Mouse (Mus musculus) forebrain, postnatal 0 days (tissue): ENCODE measurements around the gene Gm49322. TPM values are rescaled to one million over a fixed set of nuclear protein-coding genes. Genes with fewer than 3 reads are reported as not detected.
A peak's percentile ranks its signal among the peaks of the same experiment; 100 is the strongest.

Source experiments
- ATAC-seq: fragments of 200-750 bp; cut with Nextera tagmentation; 2 replicates; pipeline ENCODE4 v1.8.0; 2017; ENCODE audit warnings: mild to moderate bottlenecking, moderate library complexity
- DNase-seq: peaks from one replicate; pipeline ENCODE4 v3.0.0-alpha.2; 2015
- H3K27ac ChIP-seq: fragments of 300-500 bp; sonication (generic); 2 replicates; pipeline ENCODE4 v1.5.1; 2014; ENCODE audit warnings: low read depth, mild to moderate bottlenecking, antibody characterized with exemption, low read length, moderate library complexity, mixed read lengths
- H3K27me3 ChIP-seq: fragments of 300-500 bp; sonication (generic); 2 replicates; pipeline ENCODE4 v1.6.1; 2014; ENCODE audit warnings: mild to moderate bottlenecking, low read length, mixed read lengths; ENCODE audit not compliant: insufficient read depth
- H3K36me3 ChIP-seq: fragments of 300-500 bp; sonication (generic); 2 replicates; pipeline ENCODE4 v1.6.1; 2014; ENCODE audit warnings: mild to moderate bottlenecking, moderate library complexity; ENCODE audit not compliant: insufficient read depth
- H3K4me1 ChIP-seq: fragments of 300-500 bp; sonication (generic); 2 replicates; pipeline ENCODE4 v1.6.1; 2014; ENCODE audit warnings: antibody characterized with exemption; ENCODE audit not compliant: insufficient read depth
- H3K4me2 ChIP-seq: fragments of 300-500 bp; sonication (generic); 2 replicates; pipeline ENCODE4 v1.6.1; 2014; ENCODE audit warnings: low read depth, mild to moderate bottlenecking, moderate library complexity
- H3K4me3 ChIP-seq: fragments of 300-500 bp; sonication (generic); 2 replicates; pipeline ENCODE4 v1.5.1; 2014; ENCODE audit warnings: low read depth, low read length, mixed read lengths
- H3K9ac ChIP-seq: fragments of 300-500 bp; sonication (generic); 2 replicates; pipeline ENCODE4 v1.6.1; 2014; ENCODE audit warnings: mild to moderate bottlenecking
- H3K9me3 ChIP-seq: fragments of 300-500 bp; sonication (generic); 2 replicates; pipeline ENCODE4 v1.6.1; 2016; ENCODE audit warnings: low read length
- CTCF ChIP-seq: sonication (generic); IDR thresholded peaks from 2 replicates; pipeline ENCODE4 v1.5.1; 2016; ENCODE audit warnings: antibody characterized with exemption, control low read depth, low read depth
- WGBS: fragments of 180-500 bp; shearing (Covaris S2); extraction: QIAGEN DNeasy Blood & Tissue Kit; methylation state at CpG from one replicate; pipeline ENCODE4 v1.1.7; 2014; 5-methylcytosine and 5-hydroxymethylcytosine counted together
- polyA plus RNA-seq: library from polyadenylated mRNA; unstranded; fragments of >200 nt; fragmentation: Nextera tagmentation; extraction: Ambion mirVana; gene quantifications from 2 replicates; pipeline ENCODE4 v1.2.1, GENCODE M21; 2015
- total RNA-seq: library from RNA; depleted of rRNA; stranded (reverse); fragments of >200 nt; gene quantifications from 2 replicates; pipeline ENCODE4 v1.2.3, GENCODE M21; 2014

Gm49322 gene
- total and polyA plus RNA-seq, 2 experiments from 2014 or later, result 0.69 to 2.7 TPM

DNA sequence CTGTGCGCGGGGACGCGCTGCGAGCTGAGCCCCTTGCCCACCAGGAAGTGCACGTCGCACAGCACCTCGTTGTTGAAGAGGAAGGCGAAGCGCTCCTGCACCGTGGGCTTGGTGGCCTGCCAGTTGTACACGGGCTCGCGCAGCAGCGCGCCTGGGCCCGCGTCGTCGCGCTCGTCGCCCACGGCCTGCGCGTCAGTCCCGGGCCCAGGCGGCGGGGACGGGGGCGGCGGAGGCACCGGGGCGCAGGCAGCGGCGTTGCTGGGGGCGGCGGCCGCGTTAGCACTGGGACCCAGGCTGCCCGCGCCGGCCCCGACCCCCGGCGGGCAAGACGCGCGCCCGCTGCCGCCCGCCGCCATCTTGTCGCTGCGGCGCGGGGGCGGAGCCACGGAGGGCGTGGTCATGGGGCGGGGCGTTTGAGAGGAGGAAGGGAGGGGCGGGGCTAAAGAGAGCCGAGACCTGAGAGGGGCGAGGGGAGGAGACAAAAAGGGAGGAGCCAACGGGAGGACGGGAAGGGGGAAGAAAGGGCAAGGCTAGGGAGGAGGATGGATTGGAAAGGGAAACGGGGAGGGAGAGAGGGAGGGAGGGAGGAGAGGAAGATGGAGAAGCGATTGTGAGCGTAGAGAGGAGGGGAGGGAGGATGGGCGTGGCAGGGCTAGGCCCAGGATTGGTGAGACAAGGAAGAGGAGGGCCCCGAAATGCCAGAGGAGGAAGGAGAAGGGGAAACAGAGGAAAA, 50.5 kb downstream of the Gm49322 start:
- H3K4me3 ChIP-seq, result peak overlapping the region; percentile 80
- H3K9ac ChIP-seq, result peak overlapping the region; percentile 88
- peaks cover 9% of the 10 kb centered on the region for H3K4me1 ChIP-seq
- H3K36me3 ChIP-seq, result no peaks in the 10 kb centered on the region
- no peaks in the 10 kb centered on the region for H3K27me3 ChIP-seq
- ATAC-seq (peak; percentile 91), DNase-seq (peak; percentile 98)
- H3K4me2 ChIP-seq, result peak overlapping the region; percentile 88
- no peak for TF ChIP-seq CTCF
- WGBS, result 1% methylated on average over 62 of the region's 72 CpGs
- peak overlapping the region; percentile 94 for H3K27ac ChIP-seq
- H3K9me3 ChIP-seq, result no peaks in the 10 kb centered on the region

DNA sequence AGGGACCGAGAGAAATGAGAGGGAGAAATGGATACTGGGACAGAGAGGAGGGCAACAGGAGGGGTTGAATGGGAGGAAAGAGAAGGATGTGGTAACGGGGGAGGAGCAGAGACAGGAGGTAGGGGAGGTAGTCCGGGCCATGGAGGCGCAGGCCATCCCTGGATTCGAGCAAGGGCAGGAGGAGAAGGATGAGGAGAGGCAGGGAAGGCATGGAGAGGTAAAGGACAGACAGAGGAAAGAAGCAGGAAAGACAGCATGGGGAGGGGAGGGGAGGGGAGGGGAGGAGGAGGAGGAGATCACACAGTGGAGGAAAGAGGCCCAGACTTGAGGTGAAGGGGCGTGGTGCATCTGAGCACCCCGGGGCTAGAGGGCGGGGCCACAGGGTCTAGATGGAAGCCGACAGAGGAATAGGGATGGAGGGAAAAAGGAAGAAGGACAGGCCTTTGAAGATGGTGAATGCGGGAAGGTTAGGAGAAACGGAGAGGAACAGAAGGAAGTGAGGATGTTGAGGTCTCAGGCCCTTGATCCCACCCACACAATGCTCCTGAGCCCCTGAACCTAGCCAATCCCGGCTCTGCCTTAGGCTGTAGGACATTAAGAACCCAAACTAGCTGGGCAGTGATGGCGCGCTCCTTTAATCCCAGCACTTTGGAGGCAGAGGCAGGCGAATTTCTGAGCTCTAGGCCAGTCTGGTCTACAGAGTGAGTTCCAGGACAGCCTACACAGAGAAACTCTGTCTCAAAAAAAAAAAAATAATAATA, 51.2 kb downstream of the Gm49322 start, which contains the start of gene Btbd2:
TSS of gene Btbd2 (minus strand) at position 209 of the 761 bp plus-strand sequence.
- TF ChIP-seq CTCF, result no peak
- no peaks in the 10 kb centered on the region for H3K27me3 ChIP-seq
- H3K4me2 ChIP-seq, result peak within 1 kb of the TSS; percentile 88
- ATAC-seq (peak; percentile 46), DNase-seq (no peak)
- H3K9me3 ChIP-seq, result no peaks in the 10 kb centered on the region
- peak within 1 kb of the TSS; percentile 80 for H3K4me3 ChIP-seq
- peaks cover 9% of the 10 kb centered on the region for H3K4me1 ChIP-seq
- 20% methylated on average over 15 of the region's 15 CpGs for WGBS
- H3K36me3 ChIP-seq, result no peaks in the 10 kb centered on the region
- H3K27ac ChIP-seq, result peak within 1 kb of the TSS; percentile 94
- H3K9ac ChIP-seq, result peak within 1 kb of the TSS; percentile 88

DNA sequence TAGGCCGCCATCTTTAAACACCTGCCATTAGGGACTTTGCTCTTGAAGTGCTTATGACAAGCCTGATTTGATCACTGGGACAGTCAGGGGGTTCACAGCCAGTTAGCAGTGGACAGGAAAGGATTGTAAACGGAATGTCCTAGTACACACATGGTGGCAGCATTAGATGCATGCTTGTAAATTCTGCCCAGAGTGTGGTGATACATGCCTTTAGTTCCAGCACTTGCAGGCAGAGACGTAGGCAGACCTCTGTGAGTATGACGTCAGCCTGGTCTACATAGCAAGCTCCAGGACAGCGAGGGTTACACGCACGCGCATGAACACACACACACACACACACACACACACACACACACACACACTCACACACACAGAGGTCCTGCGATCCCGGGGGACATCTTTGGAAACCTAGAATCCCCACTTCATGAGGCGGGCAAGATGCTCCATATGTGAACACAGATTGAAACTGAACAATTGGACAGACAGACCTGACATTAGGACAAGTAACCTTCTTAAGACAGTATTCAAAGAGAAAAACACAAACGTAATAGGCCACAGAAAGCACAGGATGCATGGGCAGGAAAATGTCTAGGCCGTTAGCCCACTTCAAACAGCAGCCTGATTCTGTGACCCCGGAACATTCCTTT, 52.5 kb downstream of the Gm49322 start:
- H3K27ac ChIP-seq, result peak overlapping the region; percentile 67; the same call in 1 of the 2 replicates
- no peak for DNase-seq
- H3K9ac ChIP-seq, result no peak overlapping the region
- ATAC-seq, result no peak
- no peak overlapping the region for H3K4me3 ChIP-seq
- H3K9me3 ChIP-seq, result no peaks in the 10 kb centered on the region
- no peaks in the 10 kb centered on the region for H3K27me3 ChIP-seq
- peaks cover 9% of the 10 kb centered on the region for H3K4me1 ChIP-seq
- no peak for TF ChIP-seq CTCF
- no peaks in the 10 kb centered on the region for H3K36me3 ChIP-seq
- WGBS, result 85% methylated on average over 14 of the region's 14 CpGs
- H3K4me2 ChIP-seq, result no peak overlapping the region

DNA sequence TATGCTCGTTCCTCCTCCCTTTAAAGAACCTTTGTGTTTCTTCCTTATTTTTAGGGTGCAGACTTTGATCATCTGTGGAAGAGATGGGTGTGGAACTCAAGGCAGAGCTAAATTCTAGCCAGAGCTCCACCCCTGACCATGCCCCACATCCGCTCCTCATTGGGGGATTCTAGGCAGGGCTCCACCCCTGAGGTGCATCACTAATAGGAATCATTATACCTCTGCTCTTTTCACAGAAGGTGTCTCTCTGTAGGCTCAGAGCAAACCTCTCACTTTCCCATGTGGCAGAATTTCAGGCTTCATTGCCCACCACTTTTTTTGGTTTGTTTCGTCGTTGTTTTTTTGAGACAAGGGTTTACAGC, 53.0 kb downstream of the Gm49322 start:
- 67% methylated on average over 4 of the region's 4 CpGs for WGBS

DNA sequence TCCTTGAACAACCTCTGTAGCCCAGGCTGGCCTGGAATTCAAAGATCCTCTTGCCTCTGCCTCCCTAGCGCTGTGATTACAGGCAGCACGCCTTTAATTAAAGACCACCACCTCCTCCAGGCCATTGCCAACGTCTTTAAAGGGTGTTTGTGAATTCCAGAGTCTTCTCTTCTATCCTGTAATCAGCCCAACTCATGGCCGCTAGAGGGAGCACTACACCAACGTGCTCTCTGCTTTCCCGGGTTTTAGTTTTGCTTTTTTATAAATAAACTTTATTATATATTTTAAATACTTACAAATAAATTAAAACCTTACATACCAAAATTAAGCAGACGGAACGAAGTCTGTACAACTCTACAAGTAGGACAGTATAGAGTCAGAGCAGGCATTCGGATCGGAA, 53.4 kb downstream of the Gm49322 start:
- no peaks in the 10 kb centered on the region for H3K36me3 ChIP-seq
- peak overlapping the region; percentile 42 for H3K4me2 ChIP-seq
- H3K27ac ChIP-seq, result peak overlapping the region; percentile 67
- peaks cover 9% of the 10 kb centered on the region for H3K4me1 ChIP-seq
- DNase-seq, result peak; percentile 88
- no peak for ATAC-seq
- no peak overlapping the region for H3K9ac ChIP-seq
- no peaks in the 10 kb centered on the region for H3K27me3 ChIP-seq
- no peaks in the 10 kb centered on the region for H3K9me3 ChIP-seq
- WGBS, result 5% methylated on average over 10 of the region's 10 CpGs
- peak overlapping the region; percentile 31 for H3K4me3 ChIP-seq
- TF ChIP-seq CTCF, result peak; percentile 76

More for the DNA sequence above, 53.0 kb downstream of the Gm49322 start:
- no peak for ATAC-seq
- Histone ChIP-seq H3K36me3 (no peaks in the 10 kb centered on the region), H3K9ac (no peak overlapping the region), H3K4me2 (no peak overlapping the region), H3K9me3 (no peaks in the 10 kb centered on the region), H3K4me1 (peaks cover 9% of the 10 kb centered on the region), H3K27ac (peak overlapping the region; percentile 67), H3K4me3 (no peak overlapping the region), H3K27me3 (no peaks in the 10 kb centered on the region)
- TF ChIP-seq CTCF, result no peak
- DNase-seq, result peak; percentile 40

DNA sequence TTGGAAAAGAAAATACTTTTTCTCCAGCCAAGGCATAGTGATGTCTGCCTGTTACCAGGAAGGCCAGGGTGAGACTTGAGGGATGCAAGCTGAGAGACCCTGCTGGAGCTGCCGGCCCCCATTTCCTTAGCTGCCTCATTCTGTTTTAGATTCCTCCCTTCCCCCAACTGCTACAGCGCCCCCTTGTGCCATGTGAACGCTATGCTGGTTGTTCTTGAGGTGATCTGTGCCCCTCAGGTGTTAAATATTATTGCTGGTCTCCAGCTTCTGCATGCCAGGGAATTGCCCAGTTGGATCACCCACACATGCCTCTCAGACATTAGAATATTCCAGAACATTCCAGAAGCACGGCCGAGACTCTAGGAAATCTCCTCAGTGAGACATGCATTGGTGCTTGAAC, 55.3 kb downstream of the Gm49322 start:
- Histone ChIP-seq H3K9ac (no peak overlapping the region), H3K27ac (no peak overlapping the region), H3K4me2 (no peak overlapping the region), H3K27me3 (no peaks in the 10 kb centered on the region), H3K9me3 (no peaks in the 10 kb centered on the region), H3K4me1 (no peaks in the 10 kb centered on the region), H3K36me3 (peaks cover 10% of the 10 kb centered on the region; the same call in 1 of the 2 replicates), H3K4me3 (no peak overlapping the region)
- ATAC-seq, result no peak
- 42% methylated on average over 5 of the region's 5 CpGs for WGBS
- no peak for DNase-seq
- TF ChIP-seq CTCF, result peak; percentile 69
